Mouse (Mus musculus) embryonic facial prominence, embryonic 10.5 days (tissue): Measurements from ENCODE around the gene Rere. TPM values are rescaled to one million over a fixed set of nuclear protein-coding genes. Genes with fewer than 3 reads are reported as not detected.
A peak's percentile ranks its signal among the peaks of the same experiment; 100 is the strongest.
"Not testable (repeated sequence)": the region's sequence is repeated elsewhere in the genome, so short reads cannot be mapped to it uniquely, and the experiment has no call there.

ENCODE experiments used
- DNase-seq: peaks from one replicate; pipeline ENCODE4 v3.0.0-alpha.2; 2017; ENCODE audit warnings: low spot score
- H3K27ac ChIP-seq: fragments of 300-500 bp; sonication (generic); replicated peaks from 2 replicates; pipeline ENCODE4 v1.5.1; 2016; ENCODE audit warnings: mild to moderate bottlenecking
- H3K27me3 ChIP-seq: fragments of 300-500 bp; sonication (generic); replicated peaks from 2 replicates; pipeline ENCODE4 v1.6.1; 2016; ENCODE audit warnings: low read depth, mild to moderate bottlenecking; ENCODE audit not compliant: poor library complexity, severe bottlenecking
- H3K36me3 ChIP-seq: fragments of 300-500 bp; sonication (generic); replicated peaks from 2 replicates; pipeline ENCODE4 v1.6.1; 2016; ENCODE audit warnings: mild to moderate bottlenecking, moderate library complexity
- H3K4me1 ChIP-seq: fragments of 300-500 bp; sonication (generic); 2 replicates; pipeline ENCODE4 v1.6.1; 2016
- H3K4me3 ChIP-seq: fragments of 300-500 bp; sonication (generic); 2 replicates; pipeline ENCODE4 v1.5.1; 2016; ENCODE audit warnings: mild to moderate bottlenecking, moderate library complexity
- H3K9me3 ChIP-seq: fragments of 300-500 bp; sonication (generic); 2 replicates; pipeline ENCODE4 v1.6.1; 2016; ENCODE audit warnings: mild to moderate bottlenecking
- WGBS: fragments of 180-500 bp; shearing (Covaris S2); methylation state at CpG from one replicate; pipeline ENCODE4 v1.1.7; 2016; 5-methylcytosine and 5-hydroxymethylcytosine counted together
- polyA plus RNA-seq: library from polyadenylated mRNA; unstranded; fragments of >200 nt; fragmentation: Nextera tagmentation; extraction: Ambion mirVana; gene quantifications from 2 replicates; pipeline ENCODE4 v1.2.1, GENCODE M21; 2016

Gene Rere
- polyA plus RNA-seq, 1 experiment from 2014 or later: 26.1 TPM

DNA sequence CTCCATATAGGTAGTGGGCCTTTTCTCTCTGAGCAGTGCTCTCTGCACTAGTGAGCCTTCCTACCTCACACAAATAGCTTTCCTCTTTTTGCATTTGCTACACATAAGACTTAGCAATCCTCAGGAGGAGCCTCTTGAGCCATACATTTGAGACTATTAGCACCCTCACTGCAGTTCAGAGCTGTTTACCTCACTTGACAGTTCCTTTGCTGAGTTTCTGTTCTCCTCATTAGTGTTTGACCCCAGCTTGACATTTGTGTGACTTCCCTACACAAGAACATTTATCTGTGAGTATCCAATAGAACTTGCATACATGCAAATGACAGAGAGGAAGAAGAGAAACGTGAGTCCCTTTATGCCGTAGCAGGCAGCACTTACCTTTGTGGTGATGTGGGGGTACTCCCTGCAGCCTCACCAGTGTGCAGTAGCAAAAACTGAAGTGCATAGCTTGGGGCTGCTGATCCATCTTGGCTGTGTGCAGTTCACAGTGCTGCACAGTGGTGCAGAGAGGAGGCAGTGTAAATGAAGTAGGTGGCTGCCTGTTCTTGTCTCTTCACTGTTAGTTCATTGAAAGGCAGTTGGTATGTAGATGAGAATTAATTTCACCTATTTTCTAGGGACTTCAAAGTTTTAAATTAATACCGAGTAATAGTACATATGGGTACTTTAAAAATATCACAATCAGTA is 227.7 kb downstream of the Rere start:
- peaks cover 83% of the 10 kb centered on the region for H3K36me3 ChIP-seq
- 88% methylated on average over 3 of the region's 3 CpGs for WGBS

DNA sequence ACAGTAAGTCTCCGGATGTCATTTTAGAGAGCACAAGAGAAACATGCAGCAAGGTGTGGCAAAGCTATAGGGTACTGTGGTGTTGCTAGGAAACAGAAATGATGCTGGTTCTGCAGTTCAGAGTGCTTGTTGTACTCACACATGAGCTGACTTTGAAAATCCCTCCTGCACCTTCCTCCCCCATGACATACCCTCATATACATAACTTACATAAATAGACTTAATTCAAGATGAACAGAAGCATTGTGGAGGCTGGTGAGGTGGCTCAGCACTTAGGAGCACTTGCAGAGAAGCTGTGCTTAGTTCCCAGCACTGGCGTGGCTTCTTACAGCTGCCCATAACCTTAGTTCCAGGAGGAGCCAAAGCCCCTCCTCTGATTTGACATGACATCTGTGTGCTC is 228.6 kb downstream of the Rere start:
- Histone ChIP-seq H3K9me3 (no peaks in the 10 kb centered on the region), H3K4me3 (no peak overlapping the region), H3K27me3 (no peaks in the 10 kb centered on the region), H3K27ac (no peak overlapping the region), H3K4me1 (no peaks in the 10 kb centered on the region), H3K36me3 (peaks cover 77% of the 10 kb centered on the region)
- WGBS: 90% methylated on average over 2 of the region's 2 CpGs
- DNase-seq: no peak

More for the DNA sequence above, 227.7 kb downstream of the Rere start:
- no peaks in the 10 kb centered on the region for H3K4me1 ChIP-seq
- no peak overlapping the region for H3K27ac ChIP-seq
- H3K9me3 ChIP-seq: no peaks in the 10 kb centered on the region
- DNase-seq: no peak
- H3K4me3 ChIP-seq: no peak overlapping the region
- no peaks in the 10 kb centered on the region for H3K27me3 ChIP-seq

DNA sequence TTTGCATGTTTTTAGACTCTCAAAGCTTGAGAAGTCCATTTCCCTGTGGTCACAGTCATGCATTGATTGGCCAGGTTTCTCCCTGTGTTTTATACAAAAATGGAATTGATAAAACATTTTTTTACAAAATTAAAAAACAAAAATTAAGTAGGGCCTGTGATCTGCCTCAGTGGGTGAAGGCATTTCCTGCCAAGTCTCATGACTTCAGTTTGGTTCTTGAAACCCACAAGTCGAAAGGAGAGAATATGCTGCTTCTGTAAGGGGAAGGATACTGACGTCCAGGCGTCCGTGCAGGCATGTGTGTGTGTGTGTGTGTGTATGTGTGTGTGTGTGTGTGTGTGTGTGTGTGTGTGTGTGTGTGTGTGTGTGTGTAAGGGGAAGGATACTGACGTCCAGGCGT is 231.9 kb downstream of the Rere start:
- not testable (repeated sequence) for H3K4me1 ChIP-seq, H3K27me3 ChIP-seq, DNase-seq, H3K27ac ChIP-seq, H3K4me3 ChIP-seq, H3K9me3 ChIP-seq
- WGBS: 97% methylated on average over 5 of the region's 6 CpGs
- peaks cover 59% of the 10 kb centered on the region for H3K36me3 ChIP-seq

DNA sequence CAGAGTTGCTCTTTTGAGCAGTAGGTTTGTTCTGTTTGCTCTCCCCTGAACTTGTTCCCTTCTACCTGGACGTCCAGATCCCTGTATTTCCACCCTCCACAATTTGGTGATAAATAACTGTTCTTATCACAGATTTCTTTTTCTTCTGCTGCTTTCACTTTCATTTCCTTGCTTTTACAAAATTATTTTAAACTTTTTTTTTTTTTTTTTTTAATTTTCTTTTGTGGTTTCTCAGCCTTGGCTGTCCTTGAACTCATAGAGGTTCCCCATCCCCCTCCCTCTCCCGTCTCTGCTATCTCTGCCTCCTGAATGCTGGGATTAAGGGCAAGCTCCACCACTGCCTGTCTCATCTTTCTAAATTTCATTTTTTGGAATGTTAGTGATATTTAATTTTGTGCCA is 234.8 kb downstream of the Rere start:
- WGBS: 74% methylated on average over 2 of the region's 2 CpGs
- no peak for DNase-seq

GRCm38 (mm10) chr4:150517381-150517780 is 235.9 kb downstream of the Rere start:
- 69% methylated on average over 4 of the region's 4 CpGs for WGBS
- Histone ChIP-seq H3K27me3 (no peaks in the 10 kb centered on the region), H3K9me3 (no peaks in the 10 kb centered on the region), H3K27ac (no peak overlapping the region), H3K4me3 (no peak overlapping the region), H3K36me3 (peaks cover 41% of the 10 kb centered on the region), H3K4me1 (peaks cover 8% of the 10 kb centered on the region; the same call in 1 of the 2 replicates)
- no peak for DNase-seq

More for the DNA sequence above, 234.8 kb downstream of the Rere start:
- H3K36me3 ChIP-seq: peaks cover 42% of the 10 kb centered on the region
- peaks cover 8% of the 10 kb centered on the region; the same call in 1 of the 2 replicates for H3K4me1 ChIP-seq
- no peak overlapping the region for H3K27ac ChIP-seq
- H3K4me3 ChIP-seq: no peak overlapping the region
- H3K9me3 ChIP-seq: no peaks in the 10 kb centered on the region
- H3K27me3 ChIP-seq: no peaks in the 10 kb centered on the region

GRCm38 (mm10) chr4:150518826-150519225 is 237.4 kb downstream of the Rere start:
- WGBS: 96% methylated on average over 5 of the region's 5 CpGs
- peaks cover 36% of the 10 kb centered on the region for H3K36me3 ChIP-seq
- no peak for DNase-seq

DNA sequence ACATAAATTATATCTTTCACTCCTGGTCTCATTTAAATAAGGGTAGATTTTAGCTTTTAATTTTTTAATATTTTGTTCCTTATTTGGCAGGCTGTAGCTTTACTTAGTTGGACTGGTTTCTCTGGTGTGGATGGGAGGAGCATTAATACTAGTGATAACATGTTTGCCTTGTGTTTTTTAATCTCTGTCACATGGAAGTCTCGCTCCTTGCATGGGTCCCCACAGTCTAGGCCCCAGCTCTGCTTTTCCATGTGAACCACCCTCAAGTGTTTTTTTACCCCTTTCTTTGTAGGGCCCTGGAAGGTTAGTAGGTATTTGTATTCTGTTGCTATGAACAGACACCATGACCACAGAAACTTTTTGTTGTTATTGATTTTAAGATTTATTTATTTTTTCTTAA is 238.6 kb downstream of the Rere start:
- Histone ChIP-seq H3K4me1 (peaks cover 8% of the 10 kb centered on the region; the same call in 1 of the 2 replicates), H3K4me3 (no peak overlapping the region), H3K36me3 (peaks cover 44% of the 10 kb centered on the region), H3K27ac (no peak overlapping the region), H3K27me3 (no peaks in the 10 kb centered on the region), H3K9me3 (no peaks in the 10 kb centered on the region)
- WGBS: 78% methylated on average over 1 of the region's 1 CpGs
- no peak for DNase-seq

More at GRCm38 (mm10) chr4:150518826-150519225, 237.4 kb downstream of the Rere start:
- Histone ChIP-seq H3K4me3 (no peak overlapping the region), H3K9me3 (no peaks in the 10 kb centered on the region), H3K27ac (no peak overlapping the region), H3K27me3 (no peaks in the 10 kb centered on the region), H3K4me1 (peaks cover 8% of the 10 kb centered on the region; the same call in 1 of the 2 replicates)

DNA sequence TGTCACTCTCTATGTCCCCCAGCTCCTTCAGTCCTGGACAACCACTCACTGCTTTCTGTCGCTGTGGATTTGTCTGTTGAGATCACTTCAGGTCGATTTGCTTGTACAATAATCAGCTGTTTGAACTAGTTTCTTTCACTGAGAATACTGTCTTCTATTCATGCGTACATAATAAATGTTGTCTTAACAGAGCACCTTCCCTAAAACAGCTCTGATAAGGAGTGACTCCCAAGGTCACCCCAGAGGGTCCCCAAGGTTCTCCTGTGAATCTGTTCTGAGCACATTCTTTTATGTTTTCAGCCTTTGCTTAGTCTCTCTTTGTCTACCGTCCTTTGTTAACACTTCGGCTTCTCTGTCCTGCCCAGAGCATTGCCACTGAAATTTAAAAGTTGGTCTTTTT is 241.0 kb downstream of the Rere start:
- no peak overlapping the region for H3K27ac ChIP-seq
- peaks cover 2% of the 10 kb centered on the region; the same call in 1 of the 2 replicates for H3K4me1 ChIP-seq
- no peak overlapping the region for H3K4me3 ChIP-seq
- WGBS: 77% methylated on average over 5 of the region's 5 CpGs
- no peaks in the 10 kb centered on the region for H3K27me3 ChIP-seq
- H3K36me3 ChIP-seq: peaks cover 54% of the 10 kb centered on the region
- no peaks in the 10 kb centered on the region for H3K9me3 ChIP-seq
- DNase-seq: no peak

GRCm38 (mm10) chr4:150523351-150523750 is 241.9 kb downstream of the Rere start:
- Histone ChIP-seq H3K9me3 (no peaks in the 10 kb centered on the region), H3K27me3 (no peaks in the 10 kb centered on the region), H3K4me1 (no peaks in the 10 kb centered on the region; the same call in 1 of the 2 replicates), H3K36me3 (peaks cover 62% of the 10 kb centered on the region), H3K27ac (peak overlapping the region; percentile 15), H3K4me3 (no peak overlapping the region)
- no peak for DNase-seq

- Histone ChIP-seq H3K27ac (no peak overlapping the region), H3K27me3 (no peaks in the 10 kb centered on the region), H3K4me3 (no peak overlapping the region), H3K4me1 (no peaks in the 10 kb centered on the region; the same call in 1 of the 2 replicates), H3K36me3 (peaks cover 74% of the 10 kb centered on the region), H3K9me3 (no peaks in the 10 kb centered on the region)
- no peak for DNase-seq
- WGBS: 86% methylated on average over 1 of the region's 1 CpGs
These were observed 244.8 kb downstream of the Rere start for GRCm38 (mm10) chr4:150526269-150526668.

DNA sequence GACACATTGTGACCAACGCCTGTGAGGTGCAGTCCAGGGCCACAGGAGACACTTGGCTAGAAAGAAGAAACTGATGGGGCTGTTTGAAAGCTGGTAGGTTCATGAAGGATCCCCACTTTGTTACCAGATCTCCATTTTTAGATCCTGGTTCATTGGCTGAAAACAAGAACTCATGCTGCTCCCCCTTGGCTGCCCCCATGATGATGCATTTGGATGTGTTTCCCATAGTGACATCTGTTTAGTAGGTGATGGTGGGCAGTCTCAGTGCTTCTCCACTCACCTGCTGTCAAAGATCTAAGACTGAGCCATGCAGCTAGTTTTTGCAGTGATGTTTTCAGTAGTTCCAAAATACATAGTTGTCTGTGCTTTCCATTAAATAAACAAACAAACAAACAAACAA is 247.0 kb downstream of the Rere start:
- H3K36me3 ChIP-seq: peaks cover 68% of the 10 kb centered on the region
- no peak overlapping the region for H3K4me3 ChIP-seq
- no peaks in the 10 kb centered on the region for H3K9me3 ChIP-seq
- no peak overlapping the region for H3K27ac ChIP-seq
- no peak for DNase-seq
- 90% methylated on average over 1 of the region's 1 CpGs for WGBS
- no peaks in the 10 kb centered on the region for H3K27me3 ChIP-seq
- no peaks in the 10 kb centered on the region; the same call in 1 of the 2 replicates for H3K4me1 ChIP-seq

GRCm38 (mm10) chr4:150528846-150529245 is 247.4 kb downstream of the Rere start:
- Histone ChIP-seq H3K4me3 (no peak overlapping the region), H3K4me1 (no peaks in the 10 kb centered on the region; the same call in 1 of the 2 replicates), H3K27ac (no peak overlapping the region), H3K27me3 (no peaks in the 10 kb centered on the region), H3K36me3 (peaks cover 64% of the 10 kb centered on the region), H3K9me3 (no peaks in the 10 kb centered on the region)
- DNase-seq: no peak
- WGBS: 87% methylated on average over 5 of the region's 5 CpGs

DNA sequence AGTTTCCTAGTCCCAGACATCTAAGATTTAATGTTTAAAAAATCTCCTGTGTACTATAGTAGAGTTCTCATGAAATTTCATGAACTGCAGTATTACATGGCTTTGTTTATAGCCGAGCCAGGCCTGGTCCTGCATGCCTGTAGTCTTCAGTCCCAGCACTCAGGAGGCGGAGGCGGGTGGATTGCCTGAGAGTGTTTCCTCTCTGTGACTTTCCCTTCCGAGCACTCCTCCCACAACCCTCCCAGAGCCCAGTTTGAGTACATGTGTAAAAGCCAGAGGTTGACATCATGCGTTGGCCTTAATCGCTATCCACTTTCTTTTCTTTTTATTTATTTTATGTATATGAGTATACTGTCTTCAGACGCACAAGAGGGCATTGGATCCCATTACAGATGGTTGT is 250.4 kb downstream of the Rere start:
- Histone ChIP-seq H3K4me1 (no peaks in the 10 kb centered on the region), H3K27me3 (no peaks in the 10 kb centered on the region), H3K4me3 (no peak overlapping the region), H3K27ac (no peak overlapping the region), H3K36me3 (peaks cover 78% of the 10 kb centered on the region), H3K9me3 (no peaks in the 10 kb centered on the region)
- WGBS: 87% methylated on average over 7 of the region's 7 CpGs
- no peak for DNase-seq
